Mouse (Mus musculus): ENCODE results near the gene Pde8a.
A peak's percentile ranks its signal among the peaks of the same experiment; 100 is the strongest.

Pde8a gene

DNA sequence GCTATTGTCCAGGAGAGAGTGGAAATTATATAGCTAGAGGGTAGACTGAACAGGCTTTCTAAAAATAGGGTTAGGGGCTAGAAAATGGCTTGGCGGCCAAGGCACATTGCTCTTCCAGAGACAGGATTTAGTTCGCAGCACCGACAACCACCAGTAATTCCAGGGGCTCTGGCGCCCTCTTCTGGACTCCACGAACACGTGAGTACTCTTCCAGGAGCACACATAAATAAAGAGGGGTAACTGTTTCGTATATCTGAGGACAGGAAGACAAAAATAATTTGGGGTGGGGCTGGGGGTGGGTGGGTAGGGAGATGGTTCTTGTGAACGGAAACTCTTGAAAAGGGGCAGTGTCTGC is 123.0 kb downstream of the Pde8a start:
- DNase-seq (ENCODE audit: low read depth, low spot score): peak; percentile 71

DNA sequence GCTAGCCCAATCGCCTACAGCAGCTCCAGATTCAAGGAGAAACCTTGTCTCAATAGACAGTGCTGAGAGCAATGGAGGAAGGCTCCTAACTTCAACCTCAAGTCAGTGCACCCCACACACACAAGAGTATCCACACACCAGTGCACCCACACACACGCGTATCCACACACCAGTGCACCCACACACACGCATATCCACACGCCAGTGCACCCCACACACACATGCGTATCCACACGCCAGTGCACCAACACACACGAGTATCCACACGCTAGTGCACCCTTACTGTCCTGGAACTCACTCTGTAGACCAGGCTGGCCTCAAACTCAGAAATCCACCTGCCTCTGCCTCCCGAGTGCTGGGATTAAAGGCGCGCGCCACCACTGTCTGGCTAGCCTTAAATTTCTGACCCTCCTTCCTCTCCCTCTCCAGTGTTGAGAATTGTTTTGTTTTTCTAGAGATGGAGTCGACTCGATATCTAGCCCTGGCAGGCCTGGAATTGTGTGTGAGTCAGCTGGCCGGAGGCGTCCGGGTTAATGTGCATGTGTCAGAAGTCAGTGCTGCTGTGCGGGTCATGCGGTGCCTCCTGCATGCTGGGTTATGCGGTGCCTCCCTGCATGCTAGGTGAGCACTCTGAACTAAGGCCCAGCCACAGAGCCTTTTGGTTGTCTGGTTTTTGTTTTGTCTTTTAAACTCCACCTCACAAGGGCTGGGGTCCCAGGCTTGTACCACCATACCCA is 124.6 kb downstream of the Pde8a start:
- no peak for DNase-seq (ENCODE audit: low read depth, low spot score)

DNA sequence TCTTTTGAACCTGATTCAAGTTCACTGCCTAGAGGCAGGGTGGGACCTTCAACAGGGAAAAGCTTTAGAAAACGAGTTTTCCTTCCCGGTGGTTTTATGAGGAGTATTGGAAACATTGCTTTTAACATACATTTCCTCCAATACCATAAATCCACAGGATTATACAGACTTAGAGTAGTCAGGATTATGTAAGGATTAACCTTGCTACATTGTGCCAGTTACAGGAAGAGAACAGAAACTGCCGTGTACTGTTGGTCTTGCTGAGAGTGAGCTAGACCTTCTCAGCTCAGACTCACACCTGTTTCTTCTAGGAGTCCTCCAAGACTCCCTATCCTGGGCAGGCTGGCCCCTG is 125.1 kb downstream of the Pde8a start:
- no peak for DNase-seq (ENCODE audit: low read depth, low spot score)

DNA sequence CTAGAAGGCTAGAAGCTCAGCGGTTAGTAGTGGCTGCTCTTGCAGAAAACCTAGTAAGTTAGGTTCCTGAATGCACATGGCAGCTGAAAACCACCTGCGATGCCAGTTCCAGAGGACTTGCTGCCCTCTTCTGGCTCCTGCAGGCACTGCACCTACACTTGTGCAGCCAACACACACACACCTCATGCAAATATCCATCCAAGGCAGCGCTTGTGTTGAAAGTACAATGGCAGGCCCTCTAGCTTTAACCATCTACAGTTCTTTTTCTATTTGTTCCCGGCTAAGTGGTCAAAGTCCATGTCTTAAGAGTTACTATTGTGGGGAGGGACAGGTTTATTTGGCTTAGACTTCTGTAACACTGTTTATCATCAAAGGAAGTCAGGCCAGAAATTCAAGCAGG is 126.4 kb downstream of the Pde8a start:
- peak; percentile 82 for DNase-seq (ENCODE audit: low read depth, low spot score)

DNA sequence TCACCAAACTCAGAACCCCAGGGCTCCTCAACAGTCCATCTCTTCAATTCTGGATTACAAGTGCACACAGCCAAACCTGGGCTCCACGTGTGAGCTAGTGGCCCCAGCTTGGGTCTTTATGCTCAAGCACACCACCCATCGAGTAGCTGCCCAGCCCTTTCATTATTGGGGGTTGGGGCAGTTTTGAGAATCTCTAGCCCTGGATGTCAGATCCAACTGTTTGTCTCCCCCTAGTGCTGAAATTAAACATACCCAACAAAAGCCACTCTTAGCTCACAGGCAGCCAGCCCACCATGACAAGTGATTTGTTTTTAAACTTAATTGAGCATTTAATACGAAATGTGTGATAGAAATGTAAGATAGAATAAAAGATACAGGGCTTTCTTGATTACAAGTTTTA is 128.2 kb downstream of the Pde8a start:
- peak; percentile 69 for DNase-seq (ENCODE audit: low read depth, low spot score)

DNA sequence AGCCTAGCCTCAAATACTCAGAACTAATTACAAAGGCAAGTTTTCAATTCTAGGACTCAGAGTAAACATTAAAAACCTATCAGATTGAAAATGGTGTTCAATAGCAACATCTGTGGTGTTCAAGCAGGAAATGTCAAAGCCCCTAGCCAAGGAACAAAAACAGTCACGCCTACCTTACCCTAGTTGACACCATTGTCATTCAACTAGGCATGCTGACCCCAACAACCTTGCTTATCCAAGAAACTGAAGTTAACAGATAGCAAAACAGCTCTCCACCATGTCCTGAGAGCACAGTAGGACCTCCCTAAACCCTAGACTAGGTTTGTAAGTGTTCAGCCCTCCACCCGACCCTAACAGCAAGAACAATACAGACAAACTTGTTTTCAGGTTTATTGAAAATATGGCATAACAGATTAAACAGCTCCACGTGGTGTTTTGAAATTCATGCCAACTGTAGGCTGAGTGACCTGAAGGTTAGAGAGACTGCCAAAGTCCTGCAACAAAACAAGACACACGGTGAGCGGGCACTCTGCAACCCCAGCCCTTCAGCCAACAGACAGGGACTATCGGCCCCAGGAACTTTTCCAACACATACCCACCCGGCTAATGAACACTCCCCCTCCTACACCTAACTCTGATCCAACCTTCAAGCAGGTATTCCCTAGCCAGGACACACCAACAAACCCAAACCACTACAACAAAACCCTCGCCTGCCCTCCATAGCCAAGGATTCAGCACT is 129.1 kb downstream of the Pde8a start:
- no peak for DNase-seq (ENCODE audit: low read depth, low spot score)

DNA sequence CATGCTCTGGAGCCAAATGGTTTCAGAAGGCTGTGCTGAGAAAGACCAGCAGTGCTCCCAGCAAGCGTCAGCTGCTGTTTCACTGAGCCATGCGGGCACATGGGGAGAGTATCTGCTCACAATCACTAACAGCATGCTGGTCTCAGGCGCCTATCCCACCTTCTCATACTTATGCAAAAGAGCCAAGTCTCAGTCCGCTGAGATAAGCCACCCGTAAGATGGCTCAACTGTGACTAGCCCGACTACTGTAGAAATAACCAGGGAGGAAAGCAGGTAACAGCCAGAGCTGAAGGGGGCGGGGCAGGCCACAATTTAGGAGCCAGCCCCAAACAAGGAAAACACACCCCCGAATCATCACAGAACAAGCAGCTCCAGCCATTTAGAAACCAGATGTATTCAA is 129.9 kb downstream of the Pde8a start:
- DNase-seq (ENCODE audit: low read depth, low spot score): no peak

DNA sequence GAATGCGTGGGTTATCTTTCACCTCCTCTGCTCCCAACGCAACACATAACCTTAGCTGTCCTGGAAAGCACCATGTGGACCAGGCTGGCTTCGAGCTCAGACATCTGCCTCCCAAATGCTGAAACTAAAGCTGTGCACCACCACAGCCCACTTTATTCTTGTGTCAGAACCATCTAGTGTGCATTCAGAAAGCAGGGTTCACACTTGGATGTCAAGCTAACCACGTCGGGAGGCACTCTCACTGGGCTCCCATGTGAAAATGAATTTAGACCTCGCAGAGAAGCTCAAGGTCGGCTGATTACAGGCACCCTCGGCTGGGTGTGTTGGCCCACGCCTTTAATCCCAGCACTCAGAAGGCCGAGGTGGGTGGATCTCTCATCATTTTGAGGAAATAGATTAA is 130.4 kb downstream of the Pde8a start:
- DNase-seq (ENCODE audit: low read depth, low spot score): no peak

DNA sequence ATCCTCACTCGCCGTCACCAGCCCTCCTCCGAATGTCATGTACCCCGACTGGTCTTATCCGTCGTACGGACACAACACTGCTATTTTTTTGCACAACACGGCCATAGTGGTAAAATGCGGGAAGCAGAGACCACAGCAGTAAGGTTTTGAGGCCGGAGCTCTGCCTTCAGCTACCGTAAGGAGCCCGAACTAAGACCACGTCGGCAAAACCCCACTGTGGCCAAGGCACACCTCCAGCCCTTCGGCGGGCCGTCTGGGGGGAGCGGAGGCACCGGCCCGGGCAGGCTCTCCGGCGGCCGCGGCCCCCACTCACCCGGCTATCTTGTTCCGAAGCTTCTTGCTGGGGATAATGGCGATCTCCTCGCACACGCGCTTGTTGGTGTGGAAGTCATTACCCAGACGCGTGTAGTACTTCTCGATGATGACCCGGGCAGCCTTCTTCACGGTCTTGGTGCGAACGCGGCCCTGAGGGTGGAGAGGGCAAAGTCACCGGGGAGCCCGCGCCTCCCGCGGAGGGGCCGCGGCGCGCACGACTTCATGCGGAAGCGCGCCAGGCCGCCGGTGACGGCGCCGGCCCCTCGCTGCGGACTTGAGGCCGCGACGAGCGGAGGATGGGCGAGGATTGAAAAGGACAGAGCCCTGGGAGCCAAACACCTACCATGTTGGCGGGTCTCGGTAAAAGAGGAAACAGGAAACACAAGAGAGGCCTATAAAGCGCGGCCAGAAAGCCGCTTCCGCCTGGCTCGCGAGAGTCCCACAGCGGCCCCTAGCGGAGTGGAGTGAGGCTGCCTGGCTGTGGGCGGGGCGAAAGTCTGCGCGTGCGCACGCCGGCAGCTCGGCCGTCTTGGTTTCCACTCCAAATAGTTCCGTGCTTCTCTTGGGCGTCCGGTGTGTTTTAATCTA is 131.4 kb downstream of the Pde8a start, which contains the start of gene Rps17:
Gene Rps17 (minus strand): TSS at position 711 of the 903 bp plus-strand sequence.
- peak; percentile 98 for DNase-seq (ENCODE audit: low read depth, low spot score)

DNA sequence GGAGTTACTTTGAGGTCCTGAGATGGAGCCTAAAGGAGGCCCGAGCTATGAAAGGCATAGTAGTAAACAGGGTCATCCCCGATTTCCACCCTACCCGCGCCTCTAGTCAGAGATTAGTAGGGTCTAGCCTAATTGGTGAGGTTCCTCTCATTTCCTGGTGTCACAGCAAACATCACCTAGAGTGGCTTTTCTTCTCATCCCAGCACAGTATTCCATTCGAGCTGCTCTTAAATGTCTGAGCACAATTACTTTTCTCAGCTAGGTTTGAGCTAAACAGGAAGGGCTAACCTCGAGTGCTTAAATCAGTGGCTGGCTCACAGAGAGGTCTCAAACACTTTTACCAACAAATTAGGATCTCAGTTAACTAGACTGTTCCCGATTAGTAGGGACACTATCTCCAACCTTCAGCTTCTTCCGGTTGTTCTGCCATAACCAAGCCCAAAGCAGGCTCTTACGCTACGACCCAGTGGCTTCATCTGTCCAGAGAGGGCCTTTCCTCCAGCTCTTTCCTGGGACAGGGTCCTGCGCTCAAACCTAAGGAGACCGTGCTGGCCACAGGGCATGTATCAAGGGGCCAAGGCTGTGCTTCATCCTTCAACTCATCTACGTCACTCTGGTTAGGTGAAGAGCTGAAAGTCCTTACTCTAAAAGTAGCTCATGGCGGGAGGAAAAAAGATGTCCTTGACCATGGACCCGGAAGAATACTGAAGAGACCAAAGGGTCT is 132.2 kb downstream of the Pde8a start:
- no peak for DNase-seq (ENCODE audit: low read depth, low spot score)

DNA sequence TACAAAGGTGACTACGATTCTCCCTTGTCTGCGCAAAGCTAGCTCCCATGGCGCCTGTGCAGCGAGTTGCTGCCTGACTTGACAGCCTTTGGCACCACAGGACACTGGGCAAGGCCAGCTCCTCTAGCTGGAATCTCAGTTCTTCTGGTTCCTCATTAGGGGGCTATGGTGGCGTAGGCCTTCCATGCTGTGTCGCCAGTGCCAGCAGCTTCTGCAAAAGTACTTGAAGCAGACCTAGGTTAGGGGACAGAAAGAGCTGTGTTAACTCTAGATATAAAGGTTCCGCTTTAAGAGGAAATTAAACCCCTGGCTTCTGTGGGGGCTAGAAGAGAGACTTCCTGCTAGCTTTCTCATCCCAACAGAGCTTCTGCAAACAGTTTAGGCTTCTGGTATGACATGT is 134.8 kb downstream of the Pde8a start:
- no peak for DNase-seq (ENCODE audit: low read depth, low spot score)

DNA sequence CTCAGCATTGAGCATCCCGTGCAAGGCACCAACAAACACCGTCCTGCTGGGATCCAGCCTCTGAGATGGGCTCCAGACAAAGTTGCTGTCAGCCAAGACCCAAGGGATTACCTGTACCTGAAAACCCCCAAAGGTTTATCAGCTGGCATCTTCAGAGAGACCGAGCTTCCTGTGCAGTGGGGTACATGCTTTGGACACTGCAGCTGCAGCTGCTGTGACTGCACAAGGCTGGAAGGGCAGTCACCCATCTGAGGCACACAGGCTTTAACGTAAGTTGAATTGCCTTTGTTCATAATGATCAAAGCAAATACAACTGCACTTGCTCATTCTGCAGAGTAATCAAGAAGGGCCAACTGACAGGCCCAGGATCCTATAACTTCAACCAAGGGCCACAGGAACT is 138.4 kb downstream of the Pde8a start:
- no peak for DNase-seq (ENCODE audit: low read depth, low spot score)

DNA sequence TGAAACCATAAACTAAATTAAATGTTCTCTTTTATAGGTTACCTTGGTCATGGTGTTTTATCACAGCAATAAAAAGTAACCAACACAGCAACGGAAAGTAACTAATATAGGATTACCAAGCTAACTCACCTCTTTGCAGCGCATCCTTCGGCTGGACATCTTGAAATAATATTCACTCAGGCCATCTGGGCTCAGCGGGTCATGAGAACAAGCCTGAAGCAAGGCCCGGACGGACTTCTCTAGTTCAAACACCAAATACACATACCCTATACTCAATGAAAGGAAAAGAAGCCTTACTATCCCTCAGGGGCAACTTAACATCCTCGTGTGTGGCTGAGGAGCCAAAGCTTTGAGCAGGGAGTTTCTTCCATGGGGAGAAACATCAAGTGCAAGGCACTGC is 142.3 kb downstream of the Pde8a start:
- DNase-seq (ENCODE audit: low read depth, low spot score): no peak

DNA sequence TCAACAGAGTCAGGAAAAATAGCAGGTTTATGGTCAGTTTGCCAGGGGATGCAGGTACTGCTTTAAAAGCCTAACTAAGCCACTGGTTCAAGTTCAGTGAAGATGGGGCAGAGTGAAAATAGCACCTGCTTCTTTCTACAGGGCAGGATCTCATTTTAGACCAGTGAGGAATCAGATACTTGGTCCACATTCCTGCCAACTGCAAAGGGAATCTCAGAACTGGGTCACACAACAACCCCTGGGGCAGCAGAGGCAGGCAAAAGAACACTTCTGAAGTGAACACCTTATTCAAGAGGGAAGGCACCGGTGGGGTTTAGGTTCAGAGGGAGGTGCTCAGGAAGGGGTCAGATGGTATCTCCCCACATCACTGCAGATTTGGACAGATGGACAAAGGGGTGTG is 143.0 kb downstream of the Pde8a start:
- DNase-seq (ENCODE audit: low read depth, low spot score): no peak

DNA sequence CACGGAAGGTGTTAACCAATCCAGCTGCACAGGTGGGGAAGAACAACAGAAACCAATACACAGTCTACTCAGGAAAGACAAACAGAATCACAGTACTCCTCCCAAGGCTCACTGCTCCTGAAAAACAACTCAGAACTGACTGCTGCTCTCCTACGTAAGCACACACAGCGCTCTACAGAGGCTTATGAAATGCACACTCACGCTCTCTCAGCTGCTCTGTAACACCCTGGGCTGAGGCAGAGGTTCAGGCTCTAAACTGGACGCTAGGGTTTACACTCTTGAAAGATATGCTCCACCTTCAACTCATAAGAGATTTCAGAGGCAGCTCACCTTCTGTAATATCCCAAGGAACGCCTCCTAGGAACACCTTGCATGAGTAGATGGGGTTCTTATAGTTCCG is 143.6 kb downstream of the Pde8a start:
- DNase-seq (ENCODE audit: low read depth, low spot score): no peak

DNA sequence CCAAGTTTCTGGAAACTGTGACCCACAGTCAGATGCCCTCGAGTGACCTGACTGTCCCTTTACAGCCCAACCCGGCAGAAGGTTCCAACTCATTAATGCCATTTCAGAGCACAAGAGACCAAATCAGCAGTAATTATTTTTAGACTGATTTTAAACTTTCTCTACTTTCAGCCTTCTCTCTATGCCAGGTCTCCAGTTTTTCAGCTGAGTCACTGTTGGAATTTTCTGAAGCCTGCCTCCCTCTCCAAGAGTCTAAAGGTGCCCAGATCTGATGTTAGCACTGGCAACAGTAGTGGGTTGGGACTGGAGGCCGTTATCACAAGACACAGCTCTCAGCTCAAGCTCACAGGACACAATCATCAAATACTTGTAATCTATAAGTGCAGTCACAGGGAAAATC is 154.6 kb downstream of the Pde8a start:
- no peak for DNase-seq (ENCODE audit: low read depth, low spot score)

DNA sequence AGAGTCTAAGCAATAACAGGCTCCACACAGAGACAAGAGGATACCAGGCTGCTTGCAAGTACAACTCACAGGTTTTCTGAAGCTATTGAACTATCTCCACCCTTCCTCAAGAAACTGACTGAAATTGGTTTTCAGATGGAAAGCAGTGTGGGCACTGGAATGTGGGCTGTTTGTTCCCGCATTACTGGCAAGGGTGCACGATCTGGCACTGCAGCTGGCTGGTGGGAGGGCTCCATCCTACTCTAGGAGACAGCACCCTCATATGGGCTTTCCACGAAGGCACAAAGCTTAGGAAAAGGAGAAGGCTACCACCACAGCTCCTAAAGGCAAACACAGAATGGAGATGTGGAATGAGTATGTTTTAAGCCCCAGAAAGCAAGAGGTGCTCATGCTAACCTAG is 156.3 kb downstream of the Pde8a start:
- no peak for DNase-seq (ENCODE audit: low read depth, low spot score)

DNA sequence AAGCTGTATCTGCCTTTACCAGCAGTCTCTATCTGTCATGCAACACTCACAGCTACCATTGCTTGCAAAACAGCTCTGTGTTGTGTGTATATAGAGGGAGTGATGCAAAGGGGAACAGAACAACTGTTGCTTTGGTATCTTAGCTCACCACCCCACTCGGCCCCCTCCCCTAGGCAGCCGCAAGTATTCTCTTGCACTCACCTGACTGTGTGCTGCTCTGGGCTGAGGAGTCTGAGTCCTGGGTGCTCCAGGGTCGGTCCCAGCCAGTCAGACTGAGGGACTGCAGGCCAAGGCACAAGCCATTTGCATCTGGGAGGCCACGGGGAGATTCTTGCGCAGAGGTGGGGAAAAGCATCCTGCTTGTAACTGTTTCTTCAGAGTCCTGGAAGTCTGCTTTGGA is 158.4 kb downstream of the Pde8a start:
- no peak for DNase-seq (ENCODE audit: low read depth, low spot score)

DNA sequence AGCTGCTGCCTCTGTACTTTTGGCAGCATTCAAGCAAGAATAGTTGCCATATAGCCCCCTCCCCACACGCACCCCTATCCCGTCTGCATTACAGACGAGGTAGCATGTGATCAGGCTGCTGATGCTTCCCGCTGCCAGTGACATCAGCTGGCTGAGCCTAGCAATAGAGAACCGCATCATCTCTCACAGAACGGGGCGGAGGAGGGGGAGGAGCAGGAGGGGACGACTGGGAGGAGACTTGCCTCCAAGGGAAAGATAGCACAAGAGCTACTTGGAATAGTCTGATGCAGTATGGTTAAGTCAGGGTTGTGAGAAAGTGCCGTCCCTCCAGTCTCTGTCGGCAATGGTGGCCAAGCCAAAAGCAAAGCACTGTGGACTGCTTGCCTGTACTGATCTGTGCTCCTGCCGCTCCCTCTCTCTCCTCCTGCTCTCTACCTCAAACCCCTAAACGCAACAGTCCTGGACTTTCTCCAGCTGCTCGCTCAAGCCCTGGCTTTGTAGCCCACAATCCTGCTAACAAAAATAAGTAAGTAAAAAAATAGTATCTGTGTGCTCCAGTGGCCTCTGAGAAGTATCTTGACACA is 159.0 kb downstream of the Pde8a start:
- no peak for DNase-seq (ENCODE audit: low read depth, low spot score)

DNA sequence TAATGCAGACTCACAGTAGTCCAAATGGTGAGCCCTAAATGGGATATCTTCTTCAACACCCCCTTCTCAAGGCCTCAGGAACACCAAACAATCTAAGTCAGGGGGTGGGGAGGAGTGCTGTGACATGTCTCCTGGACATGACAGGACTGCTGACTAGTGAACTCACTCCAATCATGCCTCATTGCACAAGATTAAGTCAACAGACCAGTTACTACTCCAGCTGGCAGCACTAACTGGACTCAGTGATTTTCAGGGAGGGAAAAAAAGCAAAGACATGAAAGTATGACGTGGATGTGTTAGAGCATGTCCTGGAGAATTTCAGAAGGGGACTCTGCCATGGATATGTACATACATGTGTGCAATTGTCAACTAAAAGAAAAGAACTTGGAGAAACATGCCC is 166.0 kb downstream of the Pde8a start:
- no peak for DNase-seq (ENCODE audit: low read depth, low spot score)

Data from CD4-positive, CD25-positive, alpha-beta regulatory T cell, adult 2 months (primary cell).